Mouse (Mus musculus) embryonic fibroblast, embryonic 13.5 days (primary cell): ENCODE results near the gene Glis2.

Source experiments
- CTCF ChIP-seq: IDR thresholded peaks from 2 replicates; pipeline ENCODE4 v1.5.1; 2011; ENCODE audit warnings: mild to moderate bottlenecking, control low read depth, low read length, moderate library complexity, borderline replicate concordance; ENCODE audit not compliant: insufficient read depth
- POLR2A ChIP-seq: IDR thresholded peaks from 2 replicates; pipeline ENCODE4 v1.6.1; 2011; ENCODE audit warnings: low read depth, mild to moderate bottlenecking, control low read depth, low read length, moderate library complexity

DNA sequence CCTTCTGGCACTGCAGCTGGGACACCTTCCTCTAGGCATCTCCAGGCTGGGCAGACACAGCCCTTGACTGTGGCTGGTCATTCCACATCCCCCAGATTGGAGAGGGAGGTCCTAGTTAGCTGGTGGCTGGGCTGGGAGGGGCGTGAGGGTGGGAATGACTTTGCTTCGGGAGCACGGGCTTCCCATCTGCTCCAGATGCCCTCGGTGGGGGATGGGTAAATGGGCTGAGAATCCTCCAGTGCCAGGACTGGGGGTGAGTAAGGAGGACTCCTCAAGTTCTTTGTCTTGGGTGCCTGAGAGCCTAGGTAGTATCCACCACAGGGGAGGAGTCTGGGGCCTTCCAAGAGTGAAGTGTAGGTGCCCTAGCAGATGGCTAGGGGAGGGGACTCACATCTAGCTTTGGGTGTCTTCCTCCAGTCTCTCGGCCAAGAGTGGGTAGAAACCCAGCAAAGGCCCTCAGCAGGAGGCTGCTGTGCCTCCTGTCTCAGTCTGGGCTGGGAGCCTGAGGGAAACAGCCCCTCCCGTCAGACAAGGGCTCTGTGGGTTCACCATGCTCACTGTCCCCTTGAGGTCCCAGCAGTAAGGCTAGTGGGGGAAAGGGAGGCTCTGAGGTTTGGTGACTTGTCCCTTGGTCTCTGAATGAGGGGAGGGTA is 4.5 kb downstream of the Glis2 start:
- TF ChIP-seq CTCF (no peak), POLR2A (no peak; the same call in 1 of the 2 replicates)
